Mouse (Mus musculus): ENCODE results near the gene Rasgrf2. TPM values are rescaled to one million over a fixed set of nuclear protein-coding genes. Genes with fewer than 3 reads are reported as not detected.

The Rasgrf2 gene
- polyA plus RNA-seq, 2 experiments = 0.03 to 0.10 TPM

GRCm38 (mm10) chr13:91974154-91974553 is 157.3 kb downstream of the Rasgrf2 start:
- TF ChIP-seq EP300 (IDR thresholded peaks at IDR 0.05; ENCODE audit: low read depth) (no peak), CTCF (IDR thresholded peaks at IDR 0.05; ENCODE audit: low read depth) (no peak)
- H3K27me3 ChIP-seq (ENCODE audit: control insufficient read depth, insufficient read depth, low read length) = no peaks in the 10 kb centered on the region
- H3K4me3 ChIP-seq (ENCODE audit: insufficient read depth in 1 of 2, low read depth in 2 of 2, low read length in 2 of 2) = no peak overlapping the region
- no peak overlapping the region for H3K4me2 ChIP-seq (ENCODE audit: low read depth)
- H3K36me3 ChIP-seq (replicated peaks; ENCODE audit: control insufficient read depth, insufficient read depth, low read depth) = no peaks in the 10 kb centered on the region
- H3K9ac ChIP-seq (replicated peaks) = no peak overlapping the region
- H3K27ac ChIP-seq = no peak overlapping the region
- ATAC-seq (ENCODE audit: insufficient read depth) (no peak), DNase-seq (ENCODE audit: low read depth in 3 of 3, low spot score in 3 of 3) (no peak)
- no peaks in the 10 kb centered on the region for H3K9me3 ChIP-seq (ENCODE audit: control insufficient read depth, low read length)
- no peaks in the 10 kb centered on the region for H3K4me1 ChIP-seq (replicated peaks; ENCODE audit: control insufficient read depth in 2 of 2, insufficient read depth in 2 of 2, low read length in 1 of 2)
- WGBS (ENCODE audit: insufficient replicate concordance) = 68% methylated on average over 1 of the region's 1 CpGs

- H3K27ac ChIP-seq = no peak overlapping the region
- DNase-seq (ENCODE audit: low read depth in 3 of 3, low spot score in 3 of 3) (no peak), ATAC-seq (ENCODE audit: insufficient read depth) (no peak)
- H3K4me3 ChIP-seq (ENCODE audit: insufficient read depth in 1 of 2, low read depth in 2 of 2, low read length in 2 of 2) = no peak overlapping the region
- no peaks in the 10 kb centered on the region for H3K9me3 ChIP-seq (ENCODE audit: control insufficient read depth, low read length)
- no peak overlapping the region for H3K9ac ChIP-seq (replicated peaks)
- TF ChIP-seq EP300 (IDR thresholded peaks at IDR 0.05; ENCODE audit: low read depth) = no peak
- H3K4me1 ChIP-seq (replicated peaks; ENCODE audit: control insufficient read depth in 2 of 2, insufficient read depth in 2 of 2, low read length in 1 of 2) = no peaks in the 10 kb centered on the region
- H3K4me2 ChIP-seq (ENCODE audit: low read depth) = no peak overlapping the region
- 78% methylated on average over 3 of the region's 3 CpGs for WGBS (ENCODE audit: insufficient replicate concordance)
- H3K27me3 ChIP-seq (ENCODE audit: control insufficient read depth, insufficient read depth, low read length) = no peaks in the 10 kb centered on the region
- no peaks in the 10 kb centered on the region for H3K36me3 ChIP-seq (replicated peaks; ENCODE audit: control insufficient read depth, insufficient read depth, low read depth)
Observed at GRCm38 (mm10) chr13:91971246-91971645, 160.2 kb downstream of the Rasgrf2 start.

GRCm38 (mm10) chr13:91956474-91956873 is 175.0 kb downstream of the Rasgrf2 start:
- no peaks in the 10 kb centered on the region for H3K9me3 ChIP-seq (ENCODE audit: control insufficient read depth, low read length)
- ATAC-seq (ENCODE audit: insufficient read depth) (no peak), DNase-seq (ENCODE audit: low read depth in 3 of 3, low spot score in 3 of 3) (no peak)
- no peak overlapping the region for H3K4me3 ChIP-seq (ENCODE audit: insufficient read depth in 1 of 2, low read depth in 2 of 2, low read length in 2 of 2)
- no peak overlapping the region for H3K27ac ChIP-seq
- TF ChIP-seq EP300 (IDR thresholded peaks at IDR 0.05; ENCODE audit: low read depth) = no peak
- TF ChIP-seq CTCF (IDR thresholded peaks at IDR 0.05; ENCODE audit: low read depth) = no peak
- no peaks in the 10 kb centered on the region for H3K4me1 ChIP-seq (replicated peaks; ENCODE audit: control insufficient read depth in 2 of 2, insufficient read depth in 2 of 2, low read length in 1 of 2)
- H3K36me3 ChIP-seq (replicated peaks; ENCODE audit: control insufficient read depth, insufficient read depth, low read depth) = no peaks in the 10 kb centered on the region
- no peaks in the 10 kb centered on the region for H3K27me3 ChIP-seq (ENCODE audit: control insufficient read depth, insufficient read depth, low read length)
- no peak overlapping the region for H3K4me2 ChIP-seq (ENCODE audit: low read depth)
- no peak overlapping the region for H3K9ac ChIP-seq (replicated peaks)

GRCm38 (mm10) chr13:91955646-91956045 is 175.8 kb downstream of the Rasgrf2 start:
- no peaks in the 10 kb centered on the region for H3K27me3 ChIP-seq (ENCODE audit: control insufficient read depth, insufficient read depth, low read length)
- no peak overlapping the region for H3K4me3 ChIP-seq (ENCODE audit: insufficient read depth in 1 of 2, low read depth in 2 of 2, low read length in 2 of 2)
- H3K9ac ChIP-seq (replicated peaks) = no peak overlapping the region
- no peaks in the 10 kb centered on the region for H3K4me1 ChIP-seq (replicated peaks; ENCODE audit: control insufficient read depth in 2 of 2, insufficient read depth in 2 of 2, low read length in 1 of 2)
- no peak for DNase-seq (ENCODE audit: low read depth in 3 of 3, low spot score in 3 of 3)
- TF ChIP-seq CTCF (IDR thresholded peaks at IDR 0.05; ENCODE audit: low read depth) = no peak
- no peak for TF ChIP-seq EP300 (IDR thresholded peaks at IDR 0.05; ENCODE audit: low read depth)
- WGBS (ENCODE audit: insufficient replicate concordance) = 66% methylated on average over 2 of the region's 2 CpGs
- no peak for ATAC-seq (ENCODE audit: insufficient read depth)
- no peaks in the 10 kb centered on the region for H3K9me3 ChIP-seq (ENCODE audit: control insufficient read depth, low read length)
- H3K27ac ChIP-seq = no peak overlapping the region
- no peak overlapping the region for H3K4me2 ChIP-seq (ENCODE audit: low read depth)
- no peaks in the 10 kb centered on the region for H3K36me3 ChIP-seq (replicated peaks; ENCODE audit: control insufficient read depth, insufficient read depth, low read depth)

- H3K4me1 ChIP-seq (replicated peaks; ENCODE audit: control insufficient read depth in 2 of 2, insufficient read depth in 2 of 2, low read length in 1 of 2) = no peaks in the 10 kb centered on the region
- TF ChIP-seq CTCF (IDR thresholded peaks at IDR 0.05; ENCODE audit: low read depth) = no peak
- no peak for TF ChIP-seq EP300 (IDR thresholded peaks at IDR 0.05; ENCODE audit: low read depth)
- no peak overlapping the region for H3K4me3 ChIP-seq (ENCODE audit: insufficient read depth in 1 of 2, low read depth in 2 of 2, low read length in 2 of 2)
- H3K9ac ChIP-seq (replicated peaks) = no peak overlapping the region
- no peak overlapping the region for H3K4me2 ChIP-seq (ENCODE audit: low read depth)
- no peaks in the 10 kb centered on the region for H3K27me3 ChIP-seq (ENCODE audit: control insufficient read depth, insufficient read depth, low read length)
- 71% methylated on average over 1 of the region's 1 CpGs for WGBS (ENCODE audit: insufficient replicate concordance)
- no peak for ATAC-seq (ENCODE audit: insufficient read depth)
- no peak overlapping the region for H3K27ac ChIP-seq
- no peaks in the 10 kb centered on the region for H3K36me3 ChIP-seq (replicated peaks; ENCODE audit: control insufficient read depth, insufficient read depth, low read depth)
- DNase-seq (ENCODE audit: low read depth in 3 of 3, low spot score in 3 of 3) = no peak
- H3K9me3 ChIP-seq (ENCODE audit: control insufficient read depth, low read length) = no peaks in the 10 kb centered on the region
Observed at GRCm38 (mm10) chr13:91955175-91955574, 176.3 kb downstream of the Rasgrf2 start.

GRCm38 (mm10) chr13:91940113-91940512 is 191.3 kb downstream of the Rasgrf2 start:
- H3K9ac ChIP-seq (replicated peaks) = no peak overlapping the region
- no peak for DNase-seq (ENCODE audit: low read depth in 3 of 3, low spot score in 3 of 3)
- WGBS (ENCODE audit: insufficient replicate concordance) = 71% methylated on average over 9 of the region's 9 CpGs
- ATAC-seq (ENCODE audit: insufficient read depth) = no peak
- no peak overlapping the region for H3K4me3 ChIP-seq (ENCODE audit: insufficient read depth in 1 of 2, low read depth in 2 of 2, low read length in 2 of 2)
- no peaks in the 10 kb centered on the region for H3K27me3 ChIP-seq (ENCODE audit: control insufficient read depth, insufficient read depth, low read length)
- H3K4me1 ChIP-seq (replicated peaks; ENCODE audit: control insufficient read depth in 2 of 2, insufficient read depth in 2 of 2, low read length in 1 of 2) = no peaks in the 10 kb centered on the region
- no peak overlapping the region for H3K4me2 ChIP-seq (ENCODE audit: low read depth)
- TF ChIP-seq EP300 (IDR thresholded peaks at IDR 0.05; ENCODE audit: low read depth) = no peak
- no peak for TF ChIP-seq CTCF (IDR thresholded peaks at IDR 0.05; ENCODE audit: low read depth)
- no peak overlapping the region for H3K27ac ChIP-seq
- H3K9me3 ChIP-seq (ENCODE audit: control insufficient read depth, low read length) = no peaks in the 10 kb centered on the region
- no peaks in the 10 kb centered on the region for H3K36me3 ChIP-seq (replicated peaks; ENCODE audit: control insufficient read depth, insufficient read depth, low read depth)
